Mouse (Mus musculus) thymus, adult 2 months (tissue): Measurements from ENCODE around the gene Spop.

Experiments used
- CTCF ChIP-seq: fragments of 200-500 bp; IDR thresholded peaks from 2 replicates; pipeline ENCODE4 v1.5.1; 2012; ENCODE audit warnings: mild to moderate bottlenecking, control low read depth, low read length, moderate library complexity, borderline replicate concordance; ENCODE audit not compliant: control insufficient read depth, poor library complexity, insufficient read depth; ENCODE audit errors: extremely low read depth
- POLR2A ChIP-seq: fragments of 200-500 bp; IDR thresholded peaks from 2 replicates; pipeline ENCODE4 v1.6.1; 2012; ENCODE audit warnings: mild to moderate bottlenecking, low read length, control low read depth, moderate library complexity; ENCODE audit not compliant: control insufficient read depth, poor library complexity, insufficient read depth; ENCODE audit errors: extremely low read depth

- no peak for TF ChIP-seq POLR2A
- no peak for TF ChIP-seq CTCF
Measured at GRCm38 (mm10) chr11:95380711-95381110, 33.2 kb upstream of the Spop start.
